28 mouse cellular contexts compared by ENCODE assay signal in the genomic region with DNA sequence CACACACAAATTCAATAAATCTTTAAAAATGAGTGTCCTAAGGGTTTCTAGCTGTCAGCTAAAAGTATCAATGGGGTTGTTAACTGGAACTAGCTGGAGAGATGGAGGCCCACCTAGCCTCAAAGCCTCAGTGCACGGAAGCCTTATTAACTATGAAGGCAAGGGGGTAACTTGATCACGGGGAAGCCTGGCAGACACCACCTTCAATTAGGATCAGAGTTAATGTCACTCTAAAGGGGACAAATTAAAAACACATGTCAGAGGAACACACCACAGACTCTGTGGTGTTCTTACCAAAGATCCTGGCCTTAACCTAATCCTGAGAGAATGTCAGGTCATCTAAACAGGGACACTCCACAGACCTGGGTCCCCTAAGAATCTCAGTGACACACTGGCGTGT.
"Had no signal": no experiment of that assay in that cellular context is flagged by ENCODE, and none has a peak within 500 bp of the region (broad histone marks: within the 10 kb centered on the region; RNA-seq: fewer than 3 reads in every experiment).

No protein-coding gene starts in this region.

- H3K9me3 ChIP-seq: heart, embryonic 13.5 days; heart, embryonic 15.5 days; hindbrain, embryonic 10.5 days; hindbrain, embryonic 12.5 days; kidney, embryonic 15.5 days; limb, embryonic 13.5 days; limb, embryonic 15.5 days; liver, embryonic 12.5 days had no signal

- DNase-seq: gastrocnemius, postnatal 14 days; gastrocnemius, postnatal 36 days; heart, adult 11 months; heart, adult 2 months; heart, postnatal 14 days; heart, postnatal 4 days; kidney, adult 11 months; kidney, adult 2 months; kidney, adult 9 months; kidney, postnatal 25 days; kidney, postnatal 4 days; layer of hippocampus, postnatal 36 days; lung, adult 18-20 months had no signal

- ATAC-seq: hindbrain, embryonic 16.5 days; intestine, embryonic 16.5 days; liver, embryonic 12.5 days had no signal

- H3K27me3 ChIP-seq: heart, embryonic 15.5 days; hindbrain, embryonic 12.5 days; kidney, embryonic 15.5 days; limb, embryonic 15.5 days; liver, embryonic 12.5 days had no signal

- H3K4me3 ChIP-seq: heart, adult 2 months; heart, embryonic 13.5 days; heart, embryonic 15.5 days; hindbrain, embryonic 10.5 days; hindbrain, embryonic 12.5 days; kidney, embryonic 15.5 days; layer of hippocampus, adult 2 months; limb, embryonic 13.5 days; limb, embryonic 15.5 days; liver, embryonic 12.5 days had no signal

- H3K4me1 ChIP-seq: heart, embryonic 13.5 days; heart, embryonic 15.5 days; liver, embryonic 12.5 days had no signal

- H3K4me2 ChIP-seq: heart, embryonic 11.5 days; heart, embryonic 13.5 days; heart, embryonic 15.5 days; hindbrain, embryonic 12.5 days; hindbrain, embryonic 14.5 days; kidney, embryonic 15.5 days; limb, embryonic 13.5 days; limb, embryonic 15.5 days; liver, embryonic 12.5 days had no signal

- H3K9ac ChIP-seq: heart, embryonic 13.5 days; heart, embryonic 15.5 days; hindbrain, embryonic 12.5 days; hindbrain, embryonic 14.5 days; kidney, embryonic 15.5 days; limb, embryonic 13.5 days; limb, embryonic 15.5 days; liver, embryonic 12.5 days; liver, embryonic 14.5 days had no signal

- H3K27ac ChIP-seq: heart, adult 2 months; heart, embryonic 13.5 days; heart, embryonic 15.5 days; hindbrain, embryonic 12.5 days; hindbrain, embryonic 14.5 days; kidney, embryonic 15.5 days; kidney, postnatal 0 days; layer of hippocampus, adult 2 months; limb, embryonic 13.5 days; limb, embryonic 15.5 days; liver, embryonic 12.5 days; liver, embryonic 14.5 days had no signal

- H3K36me3 ChIP-seq: heart, embryonic 13.5 days; heart, embryonic 15.5 days; hindbrain, embryonic 10.5 days; hindbrain, embryonic 12.5 days; kidney, embryonic 15.5 days; limb, embryonic 13.5 days; limb, embryonic 15.5 days; liver, embryonic 12.5 days had no signal
